Mouse (Mus musculus) heart, embryonic 15.5 days (tissue): Measurements from ENCODE around the gene Lalba. TPM values are rescaled to one million over a fixed set of nuclear protein-coding genes. Genes with fewer than 3 reads are reported as not detected.

Experiments used
- ATAC-seq: fragments of 200-750 bp; cut with Nextera tagmentation; replicated peaks from 2 replicates; pipeline ENCODE4 v1.8.0; 2017; ENCODE audit warnings: low read depth, moderate TSS enrichment; ENCODE audit not compliant: insufficient number of reproducible peaks, insufficient read depth, low FRiP score
- H3K27ac ChIP-seq: fragments of 300-500 bp; sonication (generic); 2 replicates; pipeline ENCODE4 v1.5.1; 2015; ENCODE audit warnings: mild to moderate bottlenecking, inconsistent platforms
- H3K27me3 ChIP-seq: fragments of 300-500 bp; sonication (generic); 2 replicates; pipeline ENCODE4 v1.6.1; 2015; ENCODE audit warnings: inconsistent platforms
- H3K36me3 ChIP-seq: fragments of 300-500 bp; sonication (generic); 2 replicates; pipeline ENCODE4 v1.6.1; 2015; ENCODE audit warnings: mild to moderate bottlenecking, inconsistent platforms
- H3K4me1 ChIP-seq: fragments of 300-500 bp; sonication (generic); replicated peaks from 2 replicates; pipeline ENCODE4 v1.6.1; 2015; ENCODE audit warnings: inconsistent platforms
- H3K4me2 ChIP-seq: fragments of 300-500 bp; sonication (generic); 2 replicates; pipeline ENCODE4 v1.6.1; 2015; ENCODE audit warnings: inconsistent platforms, mild to moderate bottlenecking, moderate library complexity
- H3K4me3 ChIP-seq: fragments of 300-500 bp; sonication (generic); 2 replicates; pipeline ENCODE4 v1.5.1; 2015; ENCODE audit warnings: mild to moderate bottlenecking, inconsistent platforms
- H3K9ac ChIP-seq: fragments of 300-500 bp; sonication (generic); 2 replicates; pipeline ENCODE4 v1.6.1; 2015; ENCODE audit warnings: mild to moderate bottlenecking, inconsistent platforms
- H3K9me3 ChIP-seq: fragments of 300-500 bp; sonication (generic); replicated peaks from 2 replicates; pipeline ENCODE4 v1.6.1; 2016; ENCODE audit warnings: inconsistent platforms
- WGBS: fragments of 180-500 bp; shearing (Covaris S2); methylation state at CpG from one replicate; pipeline ENCODE4 v1.1.7; 2015; ENCODE audit warnings: mixed read lengths; 5-methylcytosine and 5-hydroxymethylcytosine counted together
- polyA plus RNA-seq: library from polyadenylated mRNA; unstranded; fragments of >200 nt; fragmentation: Nextera tagmentation; extraction: Ambion mirVana; gene quantifications from 2 replicates; pipeline ENCODE4 v1.2.1, GENCODE M21; 2015

Gene Lalba
- polyA plus RNA-seq, 1 experiment from 2014 or later: not detected

- no peaks in the 10 kb centered on the region for H3K27me3 ChIP-seq
- 92% methylated on average over 8 of the region's 8 CpGs for WGBS
- H3K27ac ChIP-seq: no peak overlapping the region
- no peaks in the 10 kb centered on the region for H3K9me3 ChIP-seq
- no peak overlapping the region for H3K9ac ChIP-seq
- no peak overlapping the region for H3K4me3 ChIP-seq
- H3K4me2 ChIP-seq: no peak overlapping the region
- H3K4me1 ChIP-seq: no peaks in the 10 kb centered on the region; the same call in 1 of the 2 replicates
- H3K36me3 ChIP-seq: no peaks in the 10 kb centered on the region
- no peak for ATAC-seq
These were observed 4.0 kb upstream of the Lalba start for GRCm38 (mm10) chr15:98486433-98487021.

- no peak for ATAC-seq
- Histone ChIP-seq H3K27ac (no peak overlapping the region), H3K36me3 (no peaks in the 10 kb centered on the region), H3K9me3 (no peaks in the 10 kb centered on the region), H3K9ac (no peak overlapping the region), H3K4me3 (no peak overlapping the region), H3K27me3 (0 out of 2 replicates have a peak, but pooled peaks cover 3% of the 10 kb centered on the region), H3K4me2 (no peak overlapping the region), H3K4me1 (no peaks in the 10 kb centered on the region; the same call in 1 of the 2 replicates)
- 56% methylated on average over 18 of the region's 18 CpGs for WGBS
These were observed 1.7 kb upstream of the Lalba start for GRCm38 (mm10) chr15:98483907-98484886.

- Histone ChIP-seq H3K4me2 (no peak overlapping the region), H3K36me3 (no peaks in the 10 kb centered on the region), H3K4me3 (no peak overlapping the region), H3K4me1 (no peaks in the 10 kb centered on the region; the same call in 1 of the 2 replicates), H3K9ac (no peak overlapping the region), H3K27ac (no peak overlapping the region), H3K27me3 (0 out of 2 replicates have a peak, but pooled peaks cover 3% of the 10 kb centered on the region), H3K9me3 (no peaks in the 10 kb centered on the region)
- no peak for ATAC-seq
- WGBS: 68% methylated on average over 7 of the region's 7 CpGs
These were observed 2.9 kb downstream of the Lalba start for GRCm38 (mm10) chr15:98479568-98480102.

- H3K4me2 ChIP-seq: no peak overlapping the region
- no peaks in the 10 kb centered on the region for H3K4me1 ChIP-seq
- 79% methylated on average over 5 of the region's 5 CpGs for WGBS
- H3K9me3 ChIP-seq: no peaks in the 10 kb centered on the region
- ATAC-seq: no peak
- no peak overlapping the region for H3K27ac ChIP-seq
- no peaks in the 10 kb centered on the region for H3K36me3 ChIP-seq
- H3K9ac ChIP-seq: no peak overlapping the region
- H3K4me3 ChIP-seq: no peak overlapping the region
- H3K27me3 ChIP-seq: 0 out of 2 replicates have a peak, but pooled peaks cover 3% of the 10 kb centered on the region
These were observed 6.2 kb downstream of the Lalba start for GRCm38 (mm10) chr15:98476281-98476680.

GRCm38 (mm10) chr15:98475382-98475781 lies 7.1 kb downstream of the Lalba start:
- WGBS: 49% methylated on average over 10 of the region's 10 CpGs

GRCm38 (mm10) chr15:98474958-98475357 lies 7.6 kb downstream of the Lalba start:
- no peak overlapping the region for H3K4me3 ChIP-seq
- H3K36me3 ChIP-seq: no peaks in the 10 kb centered on the region
- ATAC-seq: no peak
- no peak overlapping the region for H3K27ac ChIP-seq
- H3K4me1 ChIP-seq: no peaks in the 10 kb centered on the region
- no peaks in the 10 kb centered on the region for H3K9me3 ChIP-seq
- no peak overlapping the region for H3K4me2 ChIP-seq
- H3K27me3 ChIP-seq: 0 out of 2 replicates have a peak, but pooled peaks cover 3% of the 10 kb centered on the region
- H3K9ac ChIP-seq: no peak overlapping the region
- WGBS: 78% methylated on average over 10 of the region's 10 CpGs

More at GRCm38 (mm10) chr15:98475382-98475781, 7.1 kb downstream of the Lalba start:
- no peak for ATAC-seq
- Histone ChIP-seq H3K27me3 (0 out of 2 replicates have a peak, but pooled peaks cover 3% of the 10 kb centered on the region), H3K4me2 (no peak overlapping the region), H3K36me3 (no peaks in the 10 kb centered on the region), H3K4me3 (no peak overlapping the region), H3K9me3 (no peaks in the 10 kb centered on the region), H3K9ac (no peak overlapping the region), H3K4me1 (no peaks in the 10 kb centered on the region), H3K27ac (no peak overlapping the region)

- Histone ChIP-seq H3K4me2 (no peak overlapping the region), H3K27ac (no peak overlapping the region), H3K4me1 (no peaks in the 10 kb centered on the region), H3K27me3 (no peaks in the 10 kb centered on the region), H3K9me3 (no peaks in the 10 kb centered on the region), H3K36me3 (no peaks in the 10 kb centered on the region), H3K4me3 (no peak overlapping the region), H3K9ac (no peak overlapping the region)
- 84% methylated on average over 13 of the region's 13 CpGs for WGBS
- no peak for ATAC-seq
These were observed 11.0 kb downstream of the Lalba start for GRCm38 (mm10) chr15:98471539-98471938.

GRCm38 (mm10) chr15:98469596-98469995 lies 12.9 kb downstream of the Lalba start, which contains the start of gene OR5BS1P:
Gene OR5BS1P, plus strand, starts transcription at chr15:98469896.
- Histone ChIP-seq H3K9me3 (no peaks in the 10 kb centered on the region), H3K9ac (no peak within 1 kb of the TSS), H3K27me3 (no peaks in the 10 kb centered on the region), H3K4me1 (no peaks in the 10 kb centered on the region), H3K4me2 (no peak within 1 kb of the TSS), H3K4me3 (no peak within 1 kb of the TSS), H3K36me3 (no peaks in the 10 kb centered on the region), H3K27ac (no peak within 1 kb of the TSS)
- 84% methylated on average over 4 of the region's 4 CpGs for WGBS
- ATAC-seq: no peak

GRCm38 (mm10) chr15:98452288-98452687 lies 30.2 kb downstream of the Lalba start, which contains the start of gene Olfr281:
Gene Olfr281, plus strand, starts transcription at chr15:98452588.
- no peak for ATAC-seq
- Histone ChIP-seq H3K27ac (no peak within 1 kb of the TSS), H3K9ac (no peak within 1 kb of the TSS), H3K27me3 (no peaks in the 10 kb centered on the region), H3K4me1 (no peaks in the 10 kb centered on the region), H3K36me3 (no peaks in the 10 kb centered on the region), H3K4me2 (no peak within 1 kb of the TSS), H3K9me3 (no peaks in the 10 kb centered on the region), H3K4me3 (no peak within 1 kb of the TSS)
- 80% methylated on average over 7 of the region's 7 CpGs for WGBS

GRCm38 (mm10) chr15:98448521-98448920 lies 34.0 kb downstream of the Lalba start:
- WGBS: 54% methylated on average over 4 of the region's 4 CpGs
- no peak overlapping the region for H3K4me2 ChIP-seq
- no peaks in the 10 kb centered on the region for H3K36me3 ChIP-seq
- H3K4me3 ChIP-seq: no peak overlapping the region
- no peaks in the 10 kb centered on the region for H3K27me3 ChIP-seq
- ATAC-seq: no peak
- H3K9me3 ChIP-seq: no peaks in the 10 kb centered on the region
- H3K27ac ChIP-seq: no peak overlapping the region
- H3K9ac ChIP-seq: no peak overlapping the region
- no peaks in the 10 kb centered on the region for H3K4me1 ChIP-seq

- no peak overlapping the region for H3K27ac ChIP-seq
- H3K4me3 ChIP-seq: no peak overlapping the region
- no peaks in the 10 kb centered on the region for H3K4me1 ChIP-seq
- no peak overlapping the region for H3K9ac ChIP-seq
- H3K36me3 ChIP-seq: no peaks in the 10 kb centered on the region
- WGBS: 73% methylated on average over 3 of the region's 3 CpGs
- H3K27me3 ChIP-seq: no peaks in the 10 kb centered on the region
- no peaks in the 10 kb centered on the region for H3K9me3 ChIP-seq
- ATAC-seq: no peak
- no peak overlapping the region for H3K4me2 ChIP-seq
These were observed 38.0 kb downstream of the Lalba start for GRCm38 (mm10) chr15:98444561-98444960.
